Mouse (Mus musculus): Measurements from ENCODE around the gene Il1r2. TPM values are rescaled to one million over a fixed set of nuclear protein-coding genes. Genes with fewer than 3 reads are reported as not detected.

The Il1r2 gene
- polyA plus RNA-seq, 1 experiment from 2014 or later, result 1.6 TPM

DNA sequence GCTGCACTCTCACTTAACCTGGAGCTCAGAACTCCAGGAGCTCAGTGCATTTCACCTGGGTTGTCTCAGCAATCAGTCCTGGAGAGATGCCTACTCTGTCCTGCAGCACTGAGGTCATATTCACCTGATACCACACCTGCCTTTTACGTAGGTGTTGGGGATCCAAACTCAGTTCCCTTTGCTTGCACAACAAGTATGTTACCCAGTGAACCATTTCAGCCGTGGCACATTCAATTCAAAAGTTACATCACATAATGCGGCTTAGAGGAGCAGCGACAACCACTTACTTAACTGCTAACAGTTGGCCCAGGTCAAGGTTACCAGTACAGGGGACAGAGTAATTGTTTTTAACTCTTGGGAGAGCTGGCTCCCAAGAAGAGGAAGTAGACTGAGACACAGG lies 58.8 kb downstream of the Il1r2 start:
- no peak overlapping the region for H3K4me2 ChIP-seq (replicated peaks; ENCODE audit: low read depth)
- no peaks in the 10 kb centered on the region for H3K9me3 ChIP-seq (ENCODE audit: control insufficient read depth)
- no peaks in the 10 kb centered on the region for H3K36me3 ChIP-seq (ENCODE audit: control insufficient read depth, insufficient read depth)
- no peak overlapping the region for H3K4me3 ChIP-seq (ENCODE audit: low read depth, low read length)
- 83% methylated on average over 4 of the region's 4 CpGs for WGBS
- no peak for TF ChIP-seq CTCF (IDR thresholded peaks at IDR 0.05; ENCODE audit: low read depth)
- H3K4me1 ChIP-seq (replicated peaks; ENCODE audit: control insufficient read depth, insufficient read depth, low read length), result no peaks in the 10 kb centered on the region
- ATAC-seq, result no peak
- no peak overlapping the region for H3K27ac ChIP-seq (ENCODE audit: low read depth, low read length)
- H3K27me3 ChIP-seq (replicated peaks; ENCODE audit: control insufficient read depth, insufficient read depth, low read length), result no peaks in the 10 kb centered on the region
- no peak overlapping the region for H3K9ac ChIP-seq (ENCODE audit: low read depth, low read length)

DNA sequence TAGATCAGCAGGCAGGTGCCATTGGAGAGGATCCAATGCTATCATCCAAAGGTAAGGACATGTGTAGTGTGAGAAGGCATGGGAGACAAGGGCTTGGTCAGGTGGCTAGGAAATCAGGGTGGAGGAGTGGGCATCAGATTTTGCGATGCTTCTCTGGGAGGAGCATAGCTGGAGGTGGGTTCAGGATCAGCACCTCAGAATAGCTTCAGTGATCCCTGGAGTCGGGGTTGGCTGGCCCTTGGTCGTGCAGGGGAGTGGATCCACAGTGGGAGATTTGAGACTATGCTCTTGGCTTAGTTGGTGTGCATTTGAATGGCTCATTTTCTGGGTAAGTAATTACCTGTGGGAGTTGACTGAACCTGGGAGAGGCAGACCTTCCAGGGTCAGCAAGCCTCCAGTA lies 59.7 kb downstream of the Il1r2 start:
- Histone ChIP-seq H3K27me3 (replicated peaks; ENCODE audit: control insufficient read depth, insufficient read depth, low read length) (no peaks in the 10 kb centered on the region), H3K36me3 (ENCODE audit: control insufficient read depth, insufficient read depth) (no peaks in the 10 kb centered on the region), H3K9ac (ENCODE audit: low read depth, low read length) (no peak overlapping the region), H3K9me3 (ENCODE audit: control insufficient read depth) (no peaks in the 10 kb centered on the region), H3K27ac (ENCODE audit: low read depth, low read length) (no peak overlapping the region), H3K4me2 (replicated peaks; ENCODE audit: low read depth) (no peak overlapping the region), H3K4me1 (replicated peaks; ENCODE audit: control insufficient read depth, insufficient read depth, low read length) (no peaks in the 10 kb centered on the region), H3K4me3 (ENCODE audit: low read depth, low read length) (no peak overlapping the region)
- no peak for TF ChIP-seq CTCF (IDR thresholded peaks at IDR 0.05; ENCODE audit: low read depth)
- WGBS, result 70% methylated on average over 3 of the region's 3 CpGs
- no peak for ATAC-seq

DNA sequence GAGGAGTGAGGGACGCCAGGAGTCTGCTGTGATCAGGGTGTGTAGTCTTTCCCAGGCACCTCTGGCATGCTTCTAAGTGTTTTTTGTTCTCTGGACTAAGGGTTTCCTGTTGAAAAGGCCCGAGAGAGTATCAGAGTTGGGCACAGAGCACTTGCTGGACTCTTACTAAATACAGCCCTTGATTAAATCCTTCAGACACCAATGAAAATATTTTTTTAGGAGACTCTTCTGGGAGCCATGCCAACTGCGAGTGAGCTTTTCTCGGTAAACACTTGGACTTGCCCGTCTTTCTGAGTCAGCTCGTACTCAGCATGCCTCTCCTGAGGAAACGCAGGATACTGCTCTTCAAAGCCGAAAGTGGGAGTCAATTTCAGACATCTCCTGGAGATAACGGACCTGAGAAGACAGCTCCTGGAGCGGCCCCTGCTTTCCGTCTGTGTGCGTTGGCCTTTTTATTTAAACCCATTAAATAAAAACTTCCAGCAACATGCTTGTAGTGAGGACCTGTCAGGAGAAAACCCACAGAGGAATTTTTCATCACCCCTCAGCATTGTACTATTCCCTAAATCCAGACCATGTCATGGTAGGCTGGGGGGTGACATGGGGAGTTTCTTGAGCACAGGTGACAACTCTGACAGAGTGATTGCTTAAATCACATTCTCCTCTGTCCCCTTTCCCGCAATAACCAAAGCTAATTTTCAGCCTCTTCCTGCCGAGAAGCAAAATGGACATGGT lies 66.1 kb downstream of the Il1r2 start:
- H3K4me3 ChIP-seq (ENCODE audit: low read depth, low read length), result no peak overlapping the region
- TF ChIP-seq CTCF (IDR thresholded peaks at IDR 0.05; ENCODE audit: low read depth), result no peak
- no peak overlapping the region for H3K9ac ChIP-seq (ENCODE audit: low read depth, low read length)
- H3K36me3 ChIP-seq (ENCODE audit: control insufficient read depth, insufficient read depth), result no peaks in the 10 kb centered on the region
- no peak overlapping the region for H3K27ac ChIP-seq (ENCODE audit: low read depth, low read length)
- 52% methylated on average over 14 of the region's 14 CpGs for whole genome bisulfite sequencing
- no peaks in the 10 kb centered on the region for H3K4me1 ChIP-seq (replicated peaks; ENCODE audit: control insufficient read depth, insufficient read depth, low read length)
- H3K9me3 ChIP-seq (ENCODE audit: control insufficient read depth), result no peaks in the 10 kb centered on the region
- no peak for ATAC-seq
- no peak overlapping the region for H3K4me2 ChIP-seq (replicated peaks; ENCODE audit: low read depth)
- H3K27me3 ChIP-seq (replicated peaks; ENCODE audit: control insufficient read depth, insufficient read depth, low read length), result no peaks in the 10 kb centered on the region

DNA sequence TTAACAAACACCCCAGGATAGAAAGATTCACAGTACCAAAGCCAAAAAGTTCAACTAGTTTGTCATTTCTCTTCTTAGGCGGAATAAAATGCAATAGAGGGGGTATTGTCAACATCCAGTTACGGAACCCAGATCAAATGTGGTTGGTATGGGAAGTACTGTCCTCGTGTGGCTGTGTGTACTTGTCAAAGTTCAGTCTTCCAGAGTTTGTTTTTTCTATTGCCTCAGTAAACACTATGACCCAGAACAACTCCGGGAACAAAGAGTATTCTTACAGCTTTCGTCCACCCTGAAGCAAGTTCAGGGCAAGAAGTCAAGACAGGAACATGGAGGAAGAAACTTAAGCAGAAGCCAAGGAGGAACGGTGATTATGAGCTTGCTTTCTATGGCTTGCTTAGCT lies 82.2 kb downstream of the Il1r2 start:
- Histone ChIP-seq H3K27ac (ENCODE audit: low read depth, low read length) (no peak overlapping the region), H3K9me3 (ENCODE audit: control insufficient read depth) (no peaks in the 10 kb centered on the region), H3K4me2 (replicated peaks; ENCODE audit: low read depth) (no peak overlapping the region), H3K4me1 (replicated peaks; ENCODE audit: control insufficient read depth, insufficient read depth, low read length) (no peaks in the 10 kb centered on the region), H3K9ac (ENCODE audit: low read depth, low read length) (no peak overlapping the region), H3K4me3 (ENCODE audit: low read depth, low read length) (no peak overlapping the region), H3K36me3 (ENCODE audit: control insufficient read depth, insufficient read depth) (no peaks in the 10 kb centered on the region), H3K27me3 (replicated peaks; ENCODE audit: control insufficient read depth, insufficient read depth, low read length) (no peaks in the 10 kb centered on the region)
- no peak for ATAC-seq
- WGBS, result 80% methylated on average over 6 of the region's 6 CpGs
- no peak for TF ChIP-seq CTCF (IDR thresholded peaks at IDR 0.05; ENCODE audit: low read depth)

DNA sequence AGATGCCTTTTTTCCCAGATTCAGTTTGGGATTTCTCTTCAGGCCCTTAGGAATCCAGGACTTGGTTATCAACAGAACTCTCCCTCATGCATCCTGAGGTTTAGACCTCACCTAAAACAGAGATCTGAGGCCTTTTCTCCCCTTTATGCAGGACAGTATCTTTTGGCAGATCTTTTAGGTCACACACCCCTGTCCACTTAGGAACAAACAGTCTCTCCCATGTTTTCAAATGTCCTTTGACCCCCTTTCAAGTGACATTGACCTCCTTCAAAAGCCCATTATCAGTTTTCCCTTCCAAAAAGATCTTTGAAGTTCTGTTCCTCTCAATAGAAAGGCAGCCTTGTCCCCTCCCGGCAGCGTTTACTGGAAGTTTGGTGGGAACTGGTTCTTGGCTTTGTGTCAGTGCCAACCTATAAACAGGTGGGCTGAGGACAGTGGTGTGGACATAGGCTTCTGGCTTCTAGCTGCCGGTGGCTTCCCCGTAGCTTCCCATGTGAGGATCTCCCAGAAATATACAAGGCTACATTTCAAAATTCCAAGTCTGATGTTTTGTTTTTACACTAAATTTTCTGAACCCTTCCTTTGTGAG lies 89.5 kb downstream of the Il1r2 start:
- no peak for TF ChIP-seq CTCF (IDR thresholded peaks at IDR 0.05; ENCODE audit: low read depth)
- no peak overlapping the region for H3K4me2 ChIP-seq (replicated peaks; ENCODE audit: low read depth)
- no peaks in the 10 kb centered on the region for H3K27me3 ChIP-seq (replicated peaks; ENCODE audit: control insufficient read depth, insufficient read depth, low read length)
- no peaks in the 10 kb centered on the region for H3K9me3 ChIP-seq (ENCODE audit: control insufficient read depth)
- no peak overlapping the region for H3K27ac ChIP-seq (ENCODE audit: low read depth, low read length)
- no peak overlapping the region for H3K9ac ChIP-seq (ENCODE audit: low read depth, low read length)
- no peak overlapping the region for H3K4me3 ChIP-seq (ENCODE audit: low read depth, low read length)
- 89% methylated on average over 4 of the region's 4 CpGs for WGBS
- no peaks in the 10 kb centered on the region for H3K4me1 ChIP-seq (replicated peaks; ENCODE audit: control insufficient read depth, insufficient read depth, low read length)
- no peaks in the 10 kb centered on the region for H3K36me3 ChIP-seq (ENCODE audit: control insufficient read depth, insufficient read depth)
- ATAC-seq, result no peak

DNA sequence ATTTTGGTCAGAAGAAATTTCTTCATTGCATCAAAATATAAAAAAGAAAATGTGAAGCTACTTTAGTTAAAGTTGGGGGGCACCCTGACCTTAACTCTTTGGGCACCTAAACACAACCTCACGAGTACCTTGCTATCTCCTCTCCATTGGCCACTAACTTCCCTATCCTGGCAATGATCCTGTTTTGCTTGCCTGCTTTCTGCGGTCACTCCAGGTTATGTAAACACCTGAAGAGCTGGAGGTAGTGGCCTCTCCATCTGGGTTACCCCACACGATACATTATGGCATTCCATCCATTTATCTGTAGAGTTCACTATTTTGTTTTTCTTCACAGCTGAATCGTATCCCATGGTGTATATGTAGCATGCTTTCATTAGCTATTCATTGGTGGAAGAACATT lies 90.5 kb downstream of the Il1r2 start:
- H3K9me3 ChIP-seq (ENCODE audit: control insufficient read depth), result no peaks in the 10 kb centered on the region
- H3K4me1 ChIP-seq (replicated peaks; ENCODE audit: control insufficient read depth, insufficient read depth, low read length), result no peaks in the 10 kb centered on the region
- H3K4me3 ChIP-seq (ENCODE audit: low read depth, low read length), result no peak overlapping the region
- no peak for ATAC-seq
- no peaks in the 10 kb centered on the region for H3K36me3 ChIP-seq (ENCODE audit: control insufficient read depth, insufficient read depth)
- no peak overlapping the region for H3K27ac ChIP-seq (ENCODE audit: low read depth, low read length)
- no peak overlapping the region for H3K9ac ChIP-seq (ENCODE audit: low read depth, low read length)
- no peak for TF ChIP-seq CTCF (IDR thresholded peaks at IDR 0.05; ENCODE audit: low read depth)
- 84% methylated on average over 4 of the region's 4 CpGs for WGBS
- no peak overlapping the region for H3K4me2 ChIP-seq (replicated peaks; ENCODE audit: low read depth)
- H3K27me3 ChIP-seq (replicated peaks; ENCODE audit: control insufficient read depth, insufficient read depth, low read length), result no peaks in the 10 kb centered on the region
